Mouse (Mus musculus) right cerebral cortex, postnatal 36 days (tissue): ENCODE measurements around the gene BC049762.

ENCODE experiments used
- DNase-seq, 2 experiments: peaks; one replicate each; pipeline ENCODE4 v3.0.0; 2022; ENCODE audit warnings: low spot score in 2 of 2, mixed read lengths in 1 of 2

Gene BC049762

GRCm38 (mm10) chr11:51219396-51219980, 43.4 kb downstream of the BC049762 start:
- no peak for DNase-seq

GRCm38 (mm10) chr11:51214021-51214420, 48.8 kb downstream of the BC049762 start:
- no peak for DNase-seq

- no peak for DNase-seq
Measured at GRCm38 (mm10) chr11:51211426-51211825, 51.4 kb downstream of the BC049762 start.

- no peak for DNase-seq
Measured at GRCm38 (mm10) chr11:51207758-51208157, 55.1 kb downstream of the BC049762 start.
